Mouse (Mus musculus): ENCODE results near the gene Eef1akmt2. TPM values are rescaled to one million over a fixed set of nuclear protein-coding genes. Genes with fewer than 3 reads are reported as not detected.

Eef1akmt2 gene
- total RNA-seq, 2 experiments from 2014 or later: 31.8 to 40.6 TPM

DNA sequence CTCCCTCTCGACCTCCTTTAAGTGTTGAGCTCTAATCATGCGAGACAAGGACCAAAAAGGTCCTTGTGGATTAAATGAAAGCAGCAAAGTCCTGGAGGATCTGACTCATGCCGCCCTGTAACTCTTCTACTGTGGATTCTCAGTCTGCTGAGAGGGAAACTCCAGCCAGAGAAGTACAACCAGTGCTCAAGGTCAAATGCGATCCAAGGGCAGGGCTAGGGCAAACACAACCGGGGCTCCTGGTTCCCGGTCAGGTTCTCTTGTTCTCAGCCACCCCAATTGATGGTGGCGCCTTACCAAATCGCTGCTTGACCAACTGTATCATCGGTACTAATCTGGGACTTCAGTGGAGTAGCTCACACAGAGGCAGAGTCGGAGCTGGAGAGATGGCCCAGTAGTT lies 51.6 kb downstream of the Eef1akmt2 start:
- no peak for ATAC-seq (replicated peaks; ENCODE audit: low FRiP score, low TSS enrichment, poor library complexity, severe bottlenecking)

DNA sequence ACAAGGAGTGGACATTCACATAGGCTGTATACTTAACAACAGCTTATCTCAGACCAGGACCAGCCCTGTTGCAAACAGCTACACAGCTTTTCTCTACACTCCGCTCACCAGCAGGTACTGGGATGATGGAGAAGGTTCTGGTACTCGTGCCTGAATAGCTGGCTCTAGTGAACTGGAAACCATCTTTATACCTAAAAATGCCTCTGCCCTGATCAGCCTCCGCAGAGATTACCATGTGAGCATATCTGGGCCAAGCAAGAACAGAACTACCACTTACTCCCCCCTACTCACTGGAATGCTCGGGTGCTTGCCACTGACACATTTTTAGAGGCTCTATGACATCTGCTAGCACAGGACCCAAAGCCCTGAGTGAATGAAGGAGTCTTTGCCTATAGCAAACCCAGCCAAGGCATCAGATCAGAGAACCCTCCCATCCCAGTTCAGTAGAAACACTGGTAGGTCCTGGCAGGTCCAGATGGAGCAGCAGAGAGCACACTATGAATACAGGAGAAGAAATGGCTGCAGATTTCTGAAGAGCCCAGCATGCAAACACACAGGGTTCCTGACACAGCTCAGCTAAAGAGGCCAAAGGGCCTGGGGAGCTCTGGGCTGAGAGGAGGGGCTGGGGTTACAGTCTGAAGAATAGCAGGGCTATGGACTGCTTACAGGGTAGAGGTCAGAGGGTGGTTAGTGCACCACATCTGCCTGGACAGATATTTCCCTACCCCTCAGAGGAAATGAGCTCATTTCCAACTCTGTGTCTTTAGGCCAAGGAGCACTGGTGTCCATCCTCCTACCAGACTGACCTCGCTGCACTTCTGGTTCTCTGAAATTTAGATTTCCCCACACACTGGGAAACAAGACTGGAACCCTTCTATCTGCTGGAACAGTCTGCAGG lies 53.1 kb downstream of the Eef1akmt2 start:
- ATAC-seq (replicated peaks; ENCODE audit: low FRiP score, low TSS enrichment, poor library complexity, severe bottlenecking): no peak

DNA sequence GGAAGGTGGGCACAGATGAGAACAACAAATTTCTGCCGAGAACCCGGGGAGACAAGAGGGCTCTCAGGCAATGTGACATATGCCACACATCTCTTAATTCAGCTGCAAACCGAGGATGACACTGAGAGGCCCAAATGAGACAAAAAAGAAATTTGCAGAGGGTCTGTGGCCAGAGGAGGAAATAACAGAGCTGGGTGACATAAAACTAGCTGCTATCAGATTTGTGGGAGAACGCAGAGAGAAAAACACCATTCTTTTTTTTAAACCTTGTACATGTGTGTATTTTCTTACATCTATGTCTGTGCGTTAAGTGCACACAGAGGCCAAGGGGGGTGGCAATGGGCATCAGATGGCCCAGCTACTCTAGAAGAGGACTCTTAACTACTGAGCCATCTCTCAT lies 57.3 kb downstream of the Eef1akmt2 start:
- no peak for ATAC-seq (replicated peaks; ENCODE audit: low FRiP score, low TSS enrichment, poor library complexity, severe bottlenecking)

DNA sequence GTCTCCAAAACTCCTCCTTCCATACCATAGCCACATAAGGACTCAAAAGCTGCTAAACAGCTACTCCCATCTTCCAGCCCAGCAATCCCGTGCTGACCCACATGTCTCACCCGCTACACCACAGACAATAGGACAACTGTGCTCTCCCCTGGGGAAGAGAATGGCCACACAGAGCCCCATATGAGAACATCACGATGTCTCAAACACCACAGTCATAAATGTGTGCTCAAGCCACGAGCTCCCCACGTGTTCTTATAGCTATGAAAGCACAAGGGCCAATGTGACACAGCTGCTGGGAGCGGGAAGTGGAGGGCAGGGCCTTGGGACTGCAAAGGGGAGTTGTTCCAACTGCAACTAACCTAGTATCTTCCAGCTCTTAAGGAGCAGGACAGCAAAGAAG lies 59.0 kb downstream of the Eef1akmt2 start:
- no peak for ATAC-seq (replicated peaks; ENCODE audit: low FRiP score, low TSS enrichment, poor library complexity, severe bottlenecking)

DNA sequence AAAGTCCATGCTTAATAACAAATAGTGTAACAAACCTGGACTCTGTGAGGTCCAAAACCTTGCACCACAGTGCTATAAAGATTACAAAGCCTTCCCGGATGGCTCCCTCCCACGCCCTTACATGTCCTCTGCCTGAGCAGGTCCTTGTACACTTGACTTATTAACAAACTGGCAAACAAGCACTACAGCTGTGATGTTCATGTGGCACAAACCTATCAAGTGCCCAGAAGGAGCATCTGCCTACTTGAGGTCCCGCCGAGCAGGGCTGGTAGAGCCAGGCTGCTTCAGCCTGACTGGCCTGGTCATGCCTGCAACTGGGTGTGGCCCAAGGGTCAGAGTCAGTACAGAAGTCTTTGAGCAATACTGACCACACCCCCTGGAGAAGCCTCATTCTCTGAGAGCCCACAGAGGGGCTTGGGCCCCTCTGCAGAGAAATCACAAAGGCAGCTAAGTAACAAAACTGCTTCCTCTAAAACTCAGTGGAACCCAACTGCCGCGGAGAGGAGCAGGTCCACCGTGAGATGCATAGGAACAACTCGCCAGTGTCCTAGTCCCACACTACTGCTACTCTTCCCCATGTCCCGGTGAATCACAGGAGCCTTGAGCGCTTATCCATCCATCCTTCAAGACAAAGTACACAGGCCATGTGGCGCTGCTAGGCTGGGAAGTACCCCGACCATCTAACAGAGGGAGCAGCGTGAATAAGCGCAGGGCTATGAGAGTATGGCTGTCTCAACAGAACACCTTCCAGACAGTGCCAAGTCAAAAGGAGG lies 61.8 kb downstream of the Eef1akmt2 start:
- ATAC-seq (replicated peaks; ENCODE audit: low FRiP score, low TSS enrichment, poor library complexity, severe bottlenecking): no peak

DNA sequence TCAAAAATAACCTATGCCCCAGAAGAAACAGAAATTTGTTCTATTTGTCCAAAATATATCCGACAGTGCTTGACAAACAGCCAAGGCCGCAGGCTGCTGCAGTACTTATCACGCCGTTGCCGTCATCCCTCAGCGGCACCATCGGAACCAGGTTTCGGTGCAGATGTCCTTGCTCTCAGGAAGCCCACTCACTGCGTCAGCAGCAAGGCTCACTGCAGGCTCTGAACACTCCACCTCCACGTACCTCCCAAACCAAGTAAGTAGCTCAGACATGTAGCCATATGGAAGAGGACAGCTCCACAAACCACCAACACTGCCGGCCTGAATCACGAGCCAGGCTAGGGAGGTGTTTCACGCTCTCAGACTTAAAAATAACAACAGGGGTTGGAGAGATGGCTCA lies 63.6 kb downstream of the Eef1akmt2 start:
- no peak for ATAC-seq (replicated peaks; ENCODE audit: low FRiP score, low TSS enrichment, poor library complexity, severe bottlenecking)

DNA sequence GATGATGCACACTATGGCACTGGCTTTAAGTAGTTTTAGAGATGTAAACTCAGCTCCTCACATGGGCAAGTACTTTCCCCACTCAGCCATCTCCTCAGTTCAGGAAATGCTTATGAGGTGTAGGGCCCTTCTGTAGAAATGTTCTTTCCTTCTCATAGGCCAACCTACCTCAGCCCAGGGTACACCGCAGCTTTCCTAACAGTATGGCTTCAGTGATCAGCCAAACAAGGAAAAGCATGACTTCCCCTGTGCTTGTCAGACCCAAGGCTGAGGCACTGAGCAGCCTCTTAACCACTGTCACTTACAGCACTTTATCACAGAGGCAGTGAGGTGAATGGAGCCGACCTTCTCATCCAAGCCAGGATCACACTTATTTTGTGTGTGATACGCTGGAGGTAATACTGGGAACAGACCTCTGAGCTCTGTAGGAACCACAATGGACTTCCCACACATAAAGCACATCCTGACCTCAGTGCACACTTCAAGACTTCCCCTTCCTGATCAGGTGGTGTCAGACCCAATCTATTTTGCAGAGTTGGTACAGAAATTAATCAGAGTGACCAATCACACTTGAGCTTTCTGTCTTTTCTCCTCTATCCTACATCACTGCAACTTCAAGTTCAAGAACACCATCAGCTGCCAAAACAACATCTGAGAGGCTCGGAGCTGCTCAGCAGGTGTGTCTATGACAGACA lies 64.8 kb downstream of the Eef1akmt2 start:
- ATAC-seq (replicated peaks; ENCODE audit: low FRiP score, low TSS enrichment, poor library complexity, severe bottlenecking): no peak

DNA sequence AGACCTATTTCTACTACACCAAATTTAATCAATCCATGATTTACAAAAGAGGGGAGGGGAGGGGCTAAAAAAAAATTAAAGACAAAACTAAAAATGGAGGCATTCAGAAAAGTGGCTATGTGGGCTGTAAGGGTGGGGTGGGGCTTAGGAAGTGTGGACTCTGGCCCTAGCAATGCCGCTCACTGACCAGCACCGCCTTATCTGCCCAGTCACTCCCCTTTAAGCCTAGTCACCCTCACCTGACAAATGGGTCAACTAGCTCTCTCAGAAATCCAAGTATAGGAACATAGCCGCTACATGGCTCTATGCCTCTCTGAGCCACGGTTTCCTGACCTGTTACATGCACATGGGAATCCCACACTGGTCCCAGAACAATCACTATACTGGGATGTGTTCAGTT lies 65.5 kb downstream of the Eef1akmt2 start:
- ATAC-seq (replicated peaks; ENCODE audit: low FRiP score, low TSS enrichment, poor library complexity, severe bottlenecking): no peak

DNA sequence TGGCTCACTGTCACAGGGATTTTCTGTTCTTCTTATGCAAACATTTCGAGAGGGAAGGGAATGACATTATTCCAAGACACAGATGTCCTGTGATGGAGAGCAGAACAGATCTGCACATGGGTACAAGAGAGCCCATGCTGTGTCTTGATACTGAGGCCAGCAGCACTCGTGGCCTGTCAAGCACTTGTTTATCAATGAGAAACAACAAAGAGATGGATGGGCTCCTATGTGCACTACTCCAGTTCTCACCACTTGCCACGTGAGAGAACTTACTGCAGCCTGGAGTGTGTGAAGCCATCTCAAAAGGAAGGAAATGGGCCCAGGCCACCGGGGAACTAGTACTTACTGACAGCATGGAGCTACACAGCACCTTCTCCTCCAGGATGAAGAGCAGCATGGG lies 66.0 kb downstream of the Eef1akmt2 start:
- ATAC-seq (replicated peaks; ENCODE audit: low FRiP score, low TSS enrichment, poor library complexity, severe bottlenecking): no peak

DNA sequence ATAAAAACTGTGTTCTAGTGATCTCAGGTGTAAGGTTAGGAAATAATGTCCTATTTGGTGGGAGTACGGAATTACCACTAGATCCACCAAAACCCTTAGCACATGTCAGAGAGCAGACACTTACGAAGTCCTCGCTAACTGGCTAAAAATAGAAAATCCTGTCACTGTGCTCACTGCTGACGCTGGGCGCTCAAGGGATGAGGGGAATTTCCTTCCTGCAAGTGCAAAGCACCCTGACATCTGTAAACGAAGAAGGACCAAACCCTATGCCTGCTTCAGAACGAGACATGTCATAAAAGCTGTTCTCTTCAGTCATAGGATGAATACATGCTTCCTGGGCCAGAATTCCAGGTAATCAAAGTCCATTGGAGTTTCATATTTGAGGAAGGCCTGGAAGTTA lies 66.5 kb downstream of the Eef1akmt2 start:
- no peak for ATAC-seq (replicated peaks; ENCODE audit: low FRiP score, low TSS enrichment, poor library complexity, severe bottlenecking)

DNA sequence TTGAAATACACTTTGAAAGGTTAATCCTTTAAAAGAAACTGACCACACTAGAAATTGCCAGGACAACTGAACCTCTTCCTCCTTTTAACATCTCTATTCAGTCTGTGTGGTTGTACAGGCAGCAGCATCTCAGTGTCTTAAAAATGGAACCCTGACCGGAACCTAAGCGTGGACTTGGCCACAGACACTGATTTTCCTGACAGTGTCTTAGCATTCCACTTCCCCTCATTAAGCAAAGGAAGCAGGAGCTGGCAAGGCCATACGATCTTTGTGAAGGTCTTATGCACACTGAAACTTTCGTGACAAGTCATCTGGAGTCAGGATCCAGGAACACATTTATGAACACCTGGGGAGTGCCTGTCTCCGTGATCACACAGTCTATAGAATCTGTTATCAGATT lies 68.4 kb downstream of the Eef1akmt2 start:
- ATAC-seq (replicated peaks; ENCODE audit: low FRiP score, low TSS enrichment, poor library complexity, severe bottlenecking): no peak

DNA sequence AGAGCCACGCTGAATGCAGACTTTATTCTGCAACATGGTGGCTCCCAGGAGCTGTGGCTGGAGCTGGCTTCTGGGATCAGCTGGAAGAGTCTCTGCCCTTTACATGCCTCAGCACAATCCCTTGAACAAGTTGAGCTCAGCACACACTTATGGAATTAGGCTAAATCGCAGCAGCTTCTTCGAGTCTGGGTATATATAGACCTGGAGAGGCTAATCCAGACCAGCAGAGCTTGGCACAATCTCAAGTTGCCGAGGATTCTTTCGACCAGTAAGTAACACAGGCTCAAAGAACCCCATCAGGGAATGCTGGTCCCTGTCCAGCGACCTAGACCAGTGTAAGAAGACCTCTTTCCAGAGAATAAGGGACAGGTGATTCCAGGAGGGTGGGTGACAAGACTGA lies 70.6 kb downstream of the Eef1akmt2 start:
- no peak for ATAC-seq (replicated peaks; ENCODE audit: low FRiP score, low TSS enrichment, poor library complexity, severe bottlenecking)

DNA sequence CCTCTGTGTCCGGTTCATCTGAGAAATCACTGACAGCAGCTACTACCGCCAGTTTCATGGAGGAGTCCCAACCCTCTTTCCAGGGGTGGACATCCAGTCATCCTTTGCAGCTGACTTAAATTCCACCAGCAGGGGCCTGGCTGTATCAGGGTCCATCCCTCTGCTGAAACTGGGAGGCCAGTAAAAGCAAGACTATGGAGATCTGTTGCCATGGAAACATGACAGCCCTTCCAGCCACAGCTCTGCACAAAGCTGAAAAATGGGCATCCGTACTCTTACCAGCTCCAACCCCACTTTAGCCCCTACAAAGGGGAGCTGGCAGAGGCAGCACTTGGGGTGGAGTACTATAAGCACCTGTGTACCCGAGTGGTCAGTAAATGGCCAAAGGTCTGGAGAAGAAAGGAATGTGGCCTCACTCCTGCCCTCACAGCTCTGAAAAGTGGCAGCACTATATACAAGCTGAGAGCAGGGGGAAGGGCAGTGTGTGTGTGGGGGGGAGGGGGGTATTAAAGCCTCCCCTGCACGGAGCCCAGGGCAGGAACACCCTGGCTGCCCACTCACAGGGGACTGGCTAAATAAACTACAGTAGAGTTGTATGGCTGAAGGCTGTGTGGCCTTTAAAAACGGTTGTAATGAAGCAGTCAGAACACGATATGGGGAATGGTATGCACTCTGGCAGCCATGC lies 71.2 kb downstream of the Eef1akmt2 start:
- no peak for ATAC-seq (replicated peaks; ENCODE audit: low FRiP score, low TSS enrichment, poor library complexity, severe bottlenecking)

DNA sequence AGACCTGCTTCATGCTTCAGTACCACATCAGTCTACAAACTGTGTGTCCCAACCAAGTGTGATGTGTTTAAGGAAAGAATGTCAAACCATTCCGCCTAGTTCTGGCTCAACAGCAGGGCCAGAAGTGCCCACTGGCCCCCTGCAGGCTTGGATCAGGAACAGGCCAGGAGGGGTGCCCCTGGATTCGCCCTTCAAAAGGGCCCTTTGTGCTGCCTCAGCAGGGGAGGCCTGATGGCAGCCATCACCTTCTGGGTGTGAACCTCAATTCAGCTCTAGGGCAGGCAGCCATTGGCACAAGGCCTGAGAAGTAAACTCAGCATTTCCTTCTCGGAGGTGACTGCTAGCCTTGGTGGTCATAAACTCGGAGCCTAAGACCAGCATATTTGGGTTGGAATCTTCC lies 71.9 kb downstream of the Eef1akmt2 start:
- ATAC-seq (replicated peaks; ENCODE audit: low FRiP score, low TSS enrichment, poor library complexity, severe bottlenecking): no peak

DNA sequence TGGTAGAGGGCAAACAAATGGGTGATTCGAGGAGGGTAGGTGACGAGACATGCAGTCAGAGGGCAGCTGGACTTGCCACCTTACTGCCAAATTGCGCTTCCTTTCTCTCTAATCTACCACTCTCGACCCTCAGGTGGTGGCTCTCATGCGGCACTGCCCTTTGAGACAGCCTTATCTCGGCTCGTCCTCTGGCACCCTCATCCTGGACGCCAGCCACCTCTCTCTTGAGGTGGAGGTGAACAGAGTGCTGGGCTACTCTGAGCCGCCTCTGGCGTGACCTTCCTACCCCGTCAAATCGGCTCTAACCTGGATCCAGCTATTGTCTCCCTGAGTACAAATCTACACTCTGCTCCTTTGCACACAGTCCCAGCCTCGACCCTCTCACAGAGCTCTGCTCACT lies 73.8 kb downstream of the Eef1akmt2 start:
- ATAC-seq (replicated peaks; ENCODE audit: low FRiP score, low TSS enrichment, poor library complexity, severe bottlenecking): peak; percentile 76

DNA sequence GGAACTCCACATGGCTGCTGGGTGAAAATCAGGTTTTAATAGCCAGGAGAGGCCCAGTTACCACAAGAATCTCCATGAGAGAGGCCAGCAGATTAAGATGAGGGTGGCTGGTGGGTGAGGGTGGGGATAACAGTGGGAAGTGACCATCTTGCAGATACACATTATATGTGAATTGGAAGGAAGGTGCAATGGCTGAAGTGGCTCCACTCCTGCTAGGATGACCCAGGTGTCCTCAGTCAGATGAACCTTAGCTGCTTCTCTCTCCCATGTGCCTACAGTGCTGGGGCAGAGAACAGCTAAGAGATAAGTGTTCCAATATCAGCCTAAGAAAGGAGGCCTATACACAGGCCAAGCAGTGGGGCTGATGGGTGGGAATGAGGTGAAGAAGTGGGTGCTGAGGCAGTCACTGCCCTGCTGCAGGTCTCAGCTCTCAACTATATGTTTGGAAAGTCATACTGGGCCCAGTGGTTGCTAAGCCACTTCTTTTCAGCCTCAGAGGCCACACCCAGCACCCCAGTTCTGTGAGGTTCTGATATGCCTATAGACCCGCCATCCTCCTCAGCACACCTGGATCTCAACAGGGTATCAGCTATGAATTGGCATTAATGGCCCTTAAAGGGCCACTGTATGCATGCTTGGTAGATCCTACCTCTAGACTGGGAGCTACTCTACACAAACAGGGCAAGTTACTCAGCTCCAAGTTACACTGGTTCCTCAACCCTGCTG lies 74.6 kb downstream of the Eef1akmt2 start:
- peak; percentile 77 for ATAC-seq (replicated peaks; ENCODE audit: low FRiP score, low TSS enrichment, poor library complexity, severe bottlenecking)

All from megakaryocyte-erythroid progenitor cell, adult 5-6 weeks (primary cell).